Mouse (Mus musculus) midbrain, embryonic 15.5 days (tissue): ENCODE data around the gene Plekhh1. TPM values are rescaled to one million over a fixed set of nuclear protein-coding genes. Genes with fewer than 3 reads are reported as not detected.
A peak's percentile ranks its signal among the peaks of the same experiment; 100 is the strongest.

Experiments used
- ATAC-seq: fragments of 200-750 bp; cut with Nextera tagmentation; replicated peaks from 2 replicates; pipeline ENCODE4 v1.8.0; 2017; ENCODE audit warnings: moderate TSS enrichment
- H3K27ac ChIP-seq: fragments of 300-500 bp; sonication (generic); 2 replicates; pipeline ENCODE4 v1.5.1; 2015; ENCODE audit warnings: mild to moderate bottlenecking, inconsistent platforms
- H3K27me3 ChIP-seq: fragments of 300-500 bp; sonication (generic); replicated peaks from 2 replicates; pipeline ENCODE4 v1.6.1; 2015; ENCODE audit warnings: inconsistent platforms
- H3K36me3 ChIP-seq: fragments of 300-500 bp; sonication (generic); replicated peaks from 2 replicates; pipeline ENCODE4 v1.6.1; 2015; ENCODE audit warnings: inconsistent platforms
- H3K4me1 ChIP-seq: fragments of 300-500 bp; sonication (generic); 2 replicates; pipeline ENCODE4 v1.6.1; 2015; ENCODE audit warnings: inconsistent platforms
- H3K4me2 ChIP-seq: fragments of 300-500 bp; sonication (generic); 2 replicates; pipeline ENCODE4 v1.6.1; 2015; ENCODE audit warnings: inconsistent platforms, mild to moderate bottlenecking, moderate library complexity
- H3K4me3 ChIP-seq: fragments of 300-500 bp; sonication (generic); 2 replicates; pipeline ENCODE4 v1.5.1; 2015; ENCODE audit warnings: mild to moderate bottlenecking, inconsistent platforms
- H3K9ac ChIP-seq: fragments of 300-500 bp; sonication (generic); 2 replicates; pipeline ENCODE4 v1.6.1; 2015; ENCODE audit warnings: mild to moderate bottlenecking, inconsistent platforms
- H3K9me3 ChIP-seq: fragments of 300-500 bp; sonication (generic); 2 replicates; pipeline ENCODE4 v1.6.1; 2016; ENCODE audit warnings: inconsistent platforms
- WGBS: fragments of 180-500 bp; shearing (Covaris S2); methylation state at CpG from one replicate; pipeline ENCODE4 v1.1.7; 2015; ENCODE audit warnings: mixed read lengths; 5-methylcytosine and 5-hydroxymethylcytosine counted together
- polyA plus RNA-seq: library from polyadenylated mRNA; unstranded; fragments of >200 nt; fragmentation: Nextera tagmentation; extraction: Ambion mirVana; gene quantifications from 2 replicates; pipeline ENCODE4 v1.2.1, GENCODE M21; 2015

Gene Plekhh1
- polyA plus RNA-seq, 1 experiment from 2014 or later: 3.3 TPM

DNA sequence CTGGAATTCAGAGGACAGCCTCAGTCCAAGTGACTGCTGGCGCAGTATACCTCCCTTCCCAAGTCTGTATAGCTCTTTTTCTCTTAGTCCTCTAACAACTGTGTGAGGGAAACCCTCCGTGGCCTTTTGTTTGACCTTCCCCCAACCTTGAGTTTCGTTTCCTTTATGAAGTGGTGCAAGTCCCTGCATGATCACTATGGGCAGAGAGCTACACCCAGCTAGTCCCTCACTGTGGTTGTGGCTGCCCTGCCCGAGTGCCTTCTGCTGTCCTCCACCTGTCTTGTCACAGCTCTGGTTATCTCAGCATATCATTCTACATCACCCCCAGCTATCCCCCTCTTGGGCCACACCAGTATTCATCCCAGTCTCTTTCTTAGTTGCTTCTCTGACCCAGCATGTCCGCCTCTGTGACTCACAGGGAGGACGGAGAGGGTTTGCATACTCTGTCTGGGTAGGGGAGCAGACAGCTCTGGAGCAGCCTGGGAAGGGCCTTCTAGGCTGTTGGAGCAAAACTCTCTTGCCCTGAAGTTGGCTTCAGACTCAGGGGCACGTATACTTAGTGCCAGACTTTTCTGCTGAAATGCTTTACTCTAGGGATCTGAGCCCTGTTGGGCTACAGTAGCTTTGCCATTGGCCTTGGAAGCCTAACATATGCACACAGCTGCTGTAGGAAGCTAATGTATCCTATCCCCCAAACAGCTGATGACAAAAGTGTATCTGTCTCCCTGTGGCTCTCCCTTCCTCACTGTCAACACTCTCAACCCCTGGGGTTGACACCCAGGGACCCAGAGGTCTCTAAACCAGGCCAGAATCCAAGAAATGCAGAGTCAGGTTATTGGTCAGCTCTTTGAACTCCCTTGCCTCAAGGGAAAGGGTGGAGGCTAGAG lies 32.0 kb downstream of the Plekhh1 start:
- H3K9me3 ChIP-seq: no peaks in the 10 kb centered on the region
- H3K36me3 ChIP-seq: 0 out of 2 replicates have a peak, but pooled peaks cover 9% of the 10 kb centered on the region
- WGBS: 80% methylated on average over 7 of the region's 7 CpGs
- no peak overlapping the region for H3K4me2 ChIP-seq
- no peaks in the 10 kb centered on the region for H3K27me3 ChIP-seq
- ATAC-seq: no peak
- no peak overlapping the region for H3K4me3 ChIP-seq
- H3K9ac ChIP-seq: no peak overlapping the region
- H3K4me1 ChIP-seq: no peaks in the 10 kb centered on the region
- H3K27ac ChIP-seq: no peak overlapping the region

GRCm38 (mm10) chr12:79064451-79064850 lies 35.5 kb downstream of the Plekhh1 start:
- peaks cover 11% of the 10 kb centered on the region for H3K36me3 ChIP-seq
- ATAC-seq: no peak
- WGBS: 95% methylated on average over 13 of the region's 13 CpGs

GRCm38 (mm10) chr12:79066431-79066830 lies 37.5 kb downstream of the Plekhh1 start:
- no peak overlapping the region for H3K4me2 ChIP-seq
- H3K9me3 ChIP-seq: no peaks in the 10 kb centered on the region
- ATAC-seq: no peak
- H3K27ac ChIP-seq: no peak overlapping the region
- H3K36me3 ChIP-seq: peaks cover 11% of the 10 kb centered on the region
- no peaks in the 10 kb centered on the region for H3K4me1 ChIP-seq
- no peaks in the 10 kb centered on the region for H3K27me3 ChIP-seq
- no peak overlapping the region for H3K4me3 ChIP-seq
- H3K9ac ChIP-seq: no peak overlapping the region
- WGBS: 86% methylated on average over 9 of the region's 9 CpGs

More at GRCm38 (mm10) chr12:79064451-79064850, 35.5 kb downstream of the Plekhh1 start:
- Histone ChIP-seq H3K4me3 (no peak overlapping the region), H3K27ac (no peak overlapping the region), H3K4me1 (no peaks in the 10 kb centered on the region), H3K9ac (no peak overlapping the region), H3K9me3 (no peaks in the 10 kb centered on the region), H3K4me2 (no peak overlapping the region), H3K27me3 (no peaks in the 10 kb centered on the region)

DNA sequence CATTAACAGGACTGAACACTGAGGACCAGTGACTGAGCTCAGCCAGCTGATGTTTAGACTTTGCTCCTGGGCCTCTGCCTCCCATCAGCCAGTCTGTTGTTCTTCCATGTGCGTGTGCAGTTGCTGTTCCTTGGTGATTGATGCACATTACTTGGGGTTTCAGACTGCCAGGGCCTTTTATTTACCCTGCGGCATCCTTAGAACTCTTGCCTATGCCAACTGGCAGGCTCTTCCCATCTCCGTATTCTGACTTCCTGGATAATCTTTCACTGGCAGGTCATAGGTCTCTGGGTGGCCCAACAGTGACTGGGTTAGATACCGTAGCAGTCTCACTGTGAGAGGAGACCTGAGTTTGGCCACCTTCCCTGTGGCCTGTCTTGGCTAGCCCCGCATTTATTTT lies 38.6 kb downstream of the Plekhh1 start:
- 95% methylated on average over 5 of the region's 5 CpGs for WGBS
- H3K9ac ChIP-seq: no peak overlapping the region
- no peak for ATAC-seq

GRCm38 (mm10) chr12:79068306-79068705 lies 39.3 kb downstream of the Plekhh1 start:
- Histone ChIP-seq H3K9me3 (no peaks in the 10 kb centered on the region), H3K9ac (no peak overlapping the region), H3K27ac (no peak overlapping the region), H3K4me1 (no peaks in the 10 kb centered on the region), H3K4me2 (no peak overlapping the region), H3K27me3 (no peaks in the 10 kb centered on the region), H3K4me3 (no peak overlapping the region), H3K36me3 (peaks cover 11% of the 10 kb centered on the region)
- ATAC-seq: no peak
- WGBS: 93% methylated on average over 11 of the region's 11 CpGs

More for the DNA sequence above, 38.6 kb downstream of the Plekhh1 start:
- no peak overlapping the region for H3K4me3 ChIP-seq
- no peaks in the 10 kb centered on the region for H3K4me1 ChIP-seq
- peaks cover 11% of the 10 kb centered on the region for H3K36me3 ChIP-seq
- no peak overlapping the region for H3K27ac ChIP-seq
- H3K27me3 ChIP-seq: no peaks in the 10 kb centered on the region
- no peaks in the 10 kb centered on the region for H3K9me3 ChIP-seq
- H3K4me2 ChIP-seq: no peak overlapping the region

DNA sequence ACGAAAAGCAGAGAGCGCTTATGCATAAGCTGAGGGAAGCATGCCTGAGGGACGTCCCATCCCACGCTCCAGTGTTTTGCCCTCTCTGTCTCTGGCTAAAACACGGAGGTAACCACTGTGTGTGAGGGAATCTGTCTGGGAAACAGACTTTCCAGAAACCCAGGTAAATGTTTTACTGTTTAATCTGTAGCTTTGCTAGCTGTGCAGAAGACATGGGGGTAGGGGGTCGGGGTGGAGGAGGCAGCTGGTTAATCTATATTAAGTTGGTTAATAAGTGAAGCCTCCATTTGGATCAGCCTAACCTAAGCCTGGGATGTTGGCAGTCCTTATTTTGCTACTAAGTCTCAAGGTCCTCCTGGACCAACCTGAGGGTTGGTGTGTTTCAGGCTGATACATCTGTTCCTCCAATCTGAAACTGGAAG lies 40.2 kb downstream of the Plekhh1 start:
- ATAC-seq: no peak
- H3K27me3 ChIP-seq: no peaks in the 10 kb centered on the region
- no peak overlapping the region for H3K4me3 ChIP-seq
- H3K27ac ChIP-seq: no peak overlapping the region
- no peaks in the 10 kb centered on the region for H3K4me1 ChIP-seq
- H3K4me2 ChIP-seq: no peak overlapping the region
- H3K9me3 ChIP-seq: no peaks in the 10 kb centered on the region
- H3K36me3 ChIP-seq: peaks cover 12% of the 10 kb centered on the region
- WGBS: 91% methylated on average over 6 of the region's 6 CpGs
- no peak overlapping the region for H3K9ac ChIP-seq

DNA sequence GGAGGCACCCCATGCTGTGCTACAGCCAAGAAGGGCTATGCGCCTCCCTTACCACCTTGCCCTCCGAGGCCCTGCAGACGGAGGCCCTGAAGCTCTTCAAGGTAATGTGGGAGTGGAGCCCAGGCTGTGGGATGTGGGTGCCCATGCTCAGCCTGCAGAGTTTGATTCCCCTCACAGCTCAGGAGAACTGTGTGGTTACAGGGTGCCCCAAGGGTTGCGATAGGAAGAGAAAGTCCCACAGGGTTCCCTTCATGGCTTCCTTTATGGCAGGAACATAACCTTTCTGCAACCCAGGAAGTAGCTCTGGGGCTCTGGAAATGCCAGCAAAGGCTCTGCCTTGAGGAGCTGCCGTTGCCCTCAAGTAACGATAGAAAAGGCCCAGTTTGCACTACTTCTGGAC lies 41.0 kb downstream of the Plekhh1 start:
- no peaks in the 10 kb centered on the region for H3K27me3 ChIP-seq
- WGBS: 83% methylated on average over 6 of the region's 6 CpGs

DNA sequence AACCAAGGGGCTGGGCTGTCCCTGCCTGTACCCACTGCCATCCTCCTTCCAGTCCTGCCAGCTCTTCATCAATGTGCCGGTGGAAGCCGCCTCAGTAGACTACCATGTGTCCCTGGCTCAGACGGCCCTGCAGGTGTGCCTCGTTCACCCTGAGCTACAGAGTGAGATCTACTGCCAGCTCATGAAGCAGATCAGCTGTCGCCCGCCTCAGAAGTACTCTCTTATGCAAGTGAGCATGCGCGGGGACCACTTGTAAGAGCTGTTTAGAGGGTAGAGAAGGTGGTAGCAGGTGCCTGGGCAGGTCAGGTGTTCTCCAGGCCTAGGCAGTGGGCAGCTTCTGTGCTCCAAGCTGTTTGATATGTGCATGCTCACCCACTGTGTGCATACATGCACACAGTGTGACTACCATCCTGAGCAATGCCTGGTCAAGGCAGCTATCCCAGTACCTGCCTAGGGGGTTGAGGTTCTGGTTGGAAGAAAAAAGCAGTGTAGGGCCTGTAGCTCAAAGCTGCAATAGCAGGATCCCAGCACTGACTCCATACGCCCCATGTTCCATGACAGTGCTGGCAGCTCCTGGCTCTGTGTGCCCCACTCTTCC lies 41.9 kb downstream of the Plekhh1 start:
- Histone ChIP-seq H3K36me3 (peaks cover 10% of the 10 kb centered on the region), H3K27me3 (no peaks in the 10 kb centered on the region), H3K4me1 (no peaks in the 10 kb centered on the region), H3K9me3 (no peaks in the 10 kb centered on the region), H3K27ac (no peak overlapping the region), H3K9ac (no peak overlapping the region), H3K4me3 (no peak overlapping the region), H3K4me2 (no peak overlapping the region)
- ATAC-seq: no peak
- 92% methylated on average over 9 of the region's 9 CpGs for WGBS

More for the DNA sequence above, 41.0 kb downstream of the Plekhh1 start:
- Histone ChIP-seq H3K9ac (no peak overlapping the region), H3K4me1 (no peaks in the 10 kb centered on the region), H3K9me3 (no peaks in the 10 kb centered on the region), H3K4me3 (no peak overlapping the region), H3K4me2 (no peak overlapping the region), H3K27ac (no peak overlapping the region), H3K36me3 (peaks cover 14% of the 10 kb centered on the region)
- no peak for ATAC-seq

- Histone ChIP-seq H3K9ac (no peak overlapping the region), H3K36me3 (peaks cover 20% of the 10 kb centered on the region), H3K4me2 (no peak overlapping the region), H3K4me1 (no peaks in the 10 kb centered on the region), H3K27me3 (no peaks in the 10 kb centered on the region), H3K9me3 (no peaks in the 10 kb centered on the region), H3K27ac (no peak overlapping the region), H3K4me3 (no peak overlapping the region)
- no peak for ATAC-seq
- WGBS: 87% methylated on average over 6 of the region's 6 CpGs
Measured at GRCm38 (mm10) chr12:79072576-79072975, 43.6 kb downstream of the Plekhh1 start.

- Histone ChIP-seq H3K4me2 (no peak overlapping the region), H3K27me3 (no peaks in the 10 kb centered on the region), H3K9me3 (no peaks in the 10 kb centered on the region), H3K4me1 (no peaks in the 10 kb centered on the region), H3K36me3 (peaks cover 17% of the 10 kb centered on the region; the same call in 1 of the 2 replicates), H3K27ac (no peak overlapping the region), H3K9ac (no peak overlapping the region), H3K4me3 (no peak overlapping the region)
- no peak for ATAC-seq
- whole genome bisulfite sequencing: 92% methylated on average over 6 of the region's 6 CpGs
Measured at GRCm38 (mm10) chr12:79073362-79073761, 44.4 kb downstream of the Plekhh1 start.

DNA sequence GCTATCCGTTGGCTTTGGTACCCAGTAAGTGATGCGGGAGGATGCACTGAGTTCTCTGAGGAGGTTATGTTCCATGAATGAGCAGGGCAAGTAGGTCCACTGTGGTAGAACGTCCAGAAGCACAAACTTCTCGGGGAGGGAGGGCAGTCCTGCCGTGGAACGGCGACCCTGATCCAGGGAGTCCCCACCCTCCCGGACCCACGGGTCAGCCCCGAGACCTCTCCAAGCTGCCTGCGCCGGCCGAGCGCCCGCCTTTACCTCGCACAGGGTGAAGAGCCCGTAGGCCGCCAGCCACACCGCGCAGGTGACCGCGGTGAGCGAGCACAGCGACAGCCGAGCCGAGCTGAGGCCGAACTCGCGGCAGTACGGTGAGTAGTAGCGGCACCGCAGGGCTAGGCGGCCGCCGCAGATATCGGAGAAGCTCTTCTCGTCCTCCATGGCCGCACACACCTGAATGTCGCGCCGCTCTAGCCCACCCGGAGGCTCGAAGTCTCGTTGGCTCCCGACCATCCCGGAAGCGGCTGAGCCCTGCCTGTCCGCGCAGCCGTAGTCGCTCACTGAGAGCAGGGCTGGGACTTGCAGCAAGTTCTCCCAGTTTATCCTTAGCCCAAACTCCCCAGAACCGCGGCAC lies 60.3 kb downstream of the Plekhh1 start, which contains the start of gene Pigh:
TSS of gene Pigh (minus strand) at position 470 of the 631 bp plus-strand sequence.
- under 1% methylated on average over 53 of the region's 53 CpGs for WGBS

GRCm38 (mm10) chr12:79092569-79092968 lies 63.6 kb downstream of the Plekhh1 start:
- no peak overlapping the region for H3K27ac ChIP-seq
- WGBS: 47% methylated on average over 4 of the region's 4 CpGs
- no peak for ATAC-seq

More for the DNA sequence above, 60.3 kb downstream of the Plekhh1 start, which contains the start of gene Pigh:
- peak; percentile 99 for ATAC-seq
- Histone ChIP-seq H3K27ac (peak within 1 kb of the TSS; percentile 74), H3K4me2 (peak within 1 kb of the TSS; percentile 70), H3K27me3 (no peaks in the 10 kb centered on the region), H3K9ac (peak within 1 kb of the TSS; percentile 81), H3K4me1 (peaks cover 17% of the 10 kb centered on the region), H3K36me3 (no peaks in the 10 kb centered on the region), H3K4me3 (peak within 1 kb of the TSS; percentile 77), H3K9me3 (no peaks in the 10 kb centered on the region)

More at GRCm38 (mm10) chr12:79092569-79092968, 63.6 kb downstream of the Plekhh1 start:
- Histone ChIP-seq H3K4me1 (peaks cover 13% of the 10 kb centered on the region), H3K4me3 (no peak overlapping the region), H3K9ac (no peak overlapping the region), H3K36me3 (no peaks in the 10 kb centered on the region), H3K4me2 (no peak overlapping the region), H3K9me3 (no peaks in the 10 kb centered on the region), H3K27me3 (no peaks in the 10 kb centered on the region)
